In the genomic region with DNA sequence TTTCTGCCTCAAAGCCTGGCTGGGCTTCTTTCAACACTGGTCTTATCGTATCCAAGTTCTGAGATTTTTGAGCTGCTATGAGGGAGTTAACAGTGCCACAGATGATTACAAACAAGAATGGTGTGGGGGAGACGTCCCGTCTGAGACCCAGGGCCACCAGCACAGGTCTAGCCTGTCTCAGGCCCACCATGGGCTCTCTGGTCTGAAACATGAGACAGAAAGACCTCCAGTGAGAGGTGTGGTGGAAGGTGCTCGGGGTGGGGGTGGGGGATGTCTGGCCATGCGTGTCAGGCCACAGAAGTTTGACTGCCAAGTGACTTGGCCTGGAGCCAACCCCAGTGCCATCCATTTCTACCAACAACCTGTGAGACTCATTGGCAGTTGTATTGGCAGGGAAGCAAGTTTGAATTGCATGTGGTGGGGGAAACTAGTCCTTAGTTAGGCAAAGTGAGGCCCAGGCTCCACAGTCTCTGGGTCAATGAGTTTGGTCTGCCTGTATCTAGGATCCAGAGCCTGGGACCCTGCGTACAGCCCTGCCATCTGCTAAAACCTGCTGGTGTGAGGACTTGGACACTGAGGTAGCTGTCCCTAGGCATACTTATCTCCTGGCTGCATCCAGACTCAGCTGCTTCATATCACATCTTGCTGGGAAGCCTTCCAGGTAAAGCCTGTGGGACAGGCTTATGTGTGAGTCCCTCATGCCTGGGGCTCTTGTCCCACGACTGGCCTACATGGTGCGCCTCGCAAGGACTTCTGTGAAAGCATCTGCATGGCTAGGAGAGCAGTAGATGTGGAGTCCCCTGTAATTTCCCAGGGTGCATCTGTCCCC, we compare ENCODE assay signal across 14 mouse cellular contexts. TPM values are rescaled to one million over a fixed set of nuclear protein-coding genes. Genes with fewer than 3 reads are reported as not detected.
DNase-seq lines count a peak whose midpoint lies in the region; ATAC-seq and TF ChIP-seq lines count a peak whose summit lies in the region.
"Had no signal": no experiment of that assay in that cellular context is flagged by ENCODE, and none has a peak within 500 bp of the region (broad histone marks: within the 10 kb centered on the region; RNA-seq: fewer than 3 reads in every experiment).

No protein-coding gene starts in this region.

- no peak overlapping the region for H3K9ac ChIP-seq in kidney, embryonic 16.5 days (replicated peaks; ENCODE audit: low read length)
- H3K9ac ChIP-seq: embryonic facial prominence, embryonic 13.5 days; limb, embryonic 15.5 days had no signal

- WGBS in cerebellum, adult 2 months, result 27% methylated on average over 9 of the region's 9 CpGs
- 49% methylated on average over 9 of the region's 9 CpGs for WGBS in kidney, embryonic 16.5 days

- H3K4me3 ChIP-seq in cerebellum, adult 2 months (replicated peaks; ENCODE audit: insufficient read depth, low read depth, low read length), result no peak overlapping the region
- H3K4me3 ChIP-seq in kidney, embryonic 16.5 days (ENCODE audit: low read length), result no peak overlapping the region
- H3K4me3 ChIP-seq: embryonic facial prominence, embryonic 13.5 days; limb, embryonic 15.5 days; myocyte had no signal

- no peak for ATAC-seq in cerebellum, adult (ENCODE audit: insufficient number of reproducible peaks, low FRiP score, low TSS enrichment)
- peak; percentile 83 for ATAC-seq in kidney, embryonic 16.5 days (ENCODE audit: low FRiP score, low TSS enrichment)
- no peak for ATAC-seq in erythroblast, adult 5-6 weeks (replicated peaks; ENCODE audit: low FRiP score, poor library complexity, severe bottlenecking)
- ATAC-seq: Patski had no signal

- H3K27me3 ChIP-seq in cerebellum, adult 2 months (ENCODE audit: control insufficient read depth, insufficient read depth, low read length), result no peaks in the 10 kb centered on the region
- no peaks in the 10 kb centered on the region for H3K27me3 ChIP-seq in kidney, embryonic 16.5 days (ENCODE audit: insufficient read depth, low read length)
- H3K27me3 ChIP-seq: embryonic facial prominence, embryonic 13.5 days; limb, embryonic 15.5 days; Patski had no signal

- no peak overlapping the region for H3K4me2 ChIP-seq in kidney, embryonic 16.5 days (replicated peaks; ENCODE audit: low read depth, low read length)
- H3K4me2 ChIP-seq: embryonic facial prominence, embryonic 13.5 days; limb, embryonic 15.5 days had no signal

- no peaks in the 10 kb centered on the region for H3K9me3 ChIP-seq in kidney, embryonic 16.5 days (ENCODE audit: low read length)
- H3K9me3 ChIP-seq: embryonic facial prominence, embryonic 13.5 days; limb, embryonic 15.5 days had no signal

- TF ChIP-seq POLR2A in cerebellum, adult 2 months (IDR thresholded peaks at IDR 0.05; ENCODE audit: borderline replicate concordance, insufficient read depth, low read length), result no peak

- intact Hi-C loops in left cerebral cortex, postnatal 4 days (cut with DNase I), result no loop called here

- H3K27ac ChIP-seq in cerebellum, adult 2 months (ENCODE audit: insufficient read depth, low read length), result no peak overlapping the region
- peak overlapping the region; percentile 76 for H3K27ac ChIP-seq in kidney, embryonic 16.5 days (ENCODE audit: low read length)
- H3K27ac ChIP-seq: embryonic facial prominence, embryonic 13.5 days; limb, embryonic 15.5 days had no signal

- TF ChIP-seq CTCF in cerebellum, adult 2 months (IDR thresholded peaks at IDR 0.05; ENCODE audit: borderline replicate concordance, insufficient read depth, low read depth, low read length), result no peak

- DNase-seq in cerebellum, adult 2 months, result peak; percentile 55 to 61
- peak; percentile 68 for DNase-seq in left cerebral cortex, postnatal 4 days
- no peak for DNase-seq in left cerebral cortex, adult 11 months (ENCODE audit: low spot score)
- DNase-seq in cerebellum, postnatal 25 days, result peak; percentile 67 to 77
- DNase-seq in right cerebral cortex, adult 2 months (ENCODE audit: low spot score in 2 of 2), result no peak
- DNase-seq: lung, postnatal 4 days; right cerebral cortex, adult 18-20 months had no signal

- H3K36me3 ChIP-seq in kidney, embryonic 16.5 days (ENCODE audit: insufficient read depth, low read length), result peaks cover 11% of the 10 kb centered on the region

- peaks cover 47% of the 10 kb centered on the region for H3K4me1 ChIP-seq in cerebellum, adult 2 months (ENCODE audit: control insufficient read depth, insufficient read depth, low read length)
- peaks cover 30% of the 10 kb centered on the region for H3K4me1 ChIP-seq in kidney, embryonic 16.5 days (ENCODE audit: insufficient read depth, low read length)

RNA-seq across cellular contexts. Expression of gene Snrk, which starts 56.6 kb away (rescaled TPM):
- 323 and 380 TPM in 2 replicates for polyA plus RNA-seq in cerebellum, adult 2 months (2012; rRNA removed)
- 100 to 1,000 TPM; 109 to 120 TPM for total RNA-seq in left cerebral cortex, postnatal 4 days (2021)
- polyA plus RNA-seq in kidney, embryonic 16.5 days (2015; fragmentation: Nextera tagmentation; extraction: Ambion mirVana), result 63.3 and 65.1 TPM in 2 replicates
- total RNA-seq in erythroblast, adult 5-6 weeks (2015; ENCODE audit: low replicate concordance), result 4.2 and 10.0 TPM in 2 replicates
- 10.0 and 28.9 TPM in 2 replicates for total RNA-seq in erythroblast, adult 5-6 weeks (2017; ENCODE audit: low replicate concordance)

Comparison
In these comparisons a context has a peak if more than half of its experiments do, and no peak if none do; other contexts are left out.
1. DNase-seq: peak in cerebellum, adult 2 months (2 of 2), left cerebral cortex, postnatal 4 days (single experiment) and cerebellum, postnatal 25 days (2 of 2); none in left cerebral cortex, adult 11 months (single experiment) and right cerebral cortex, adult 2 months (0 of 2).